Mouse (Mus musculus) lung, postnatal 36 days (tissue): ENCODE results near the gene Ift43.

Source experiments
- DNase-seq: peaks from one replicate; pipeline ENCODE4 v3.0.0; 2022; ENCODE audit warnings: mixed read lengths

Ift43 gene

DNA sequence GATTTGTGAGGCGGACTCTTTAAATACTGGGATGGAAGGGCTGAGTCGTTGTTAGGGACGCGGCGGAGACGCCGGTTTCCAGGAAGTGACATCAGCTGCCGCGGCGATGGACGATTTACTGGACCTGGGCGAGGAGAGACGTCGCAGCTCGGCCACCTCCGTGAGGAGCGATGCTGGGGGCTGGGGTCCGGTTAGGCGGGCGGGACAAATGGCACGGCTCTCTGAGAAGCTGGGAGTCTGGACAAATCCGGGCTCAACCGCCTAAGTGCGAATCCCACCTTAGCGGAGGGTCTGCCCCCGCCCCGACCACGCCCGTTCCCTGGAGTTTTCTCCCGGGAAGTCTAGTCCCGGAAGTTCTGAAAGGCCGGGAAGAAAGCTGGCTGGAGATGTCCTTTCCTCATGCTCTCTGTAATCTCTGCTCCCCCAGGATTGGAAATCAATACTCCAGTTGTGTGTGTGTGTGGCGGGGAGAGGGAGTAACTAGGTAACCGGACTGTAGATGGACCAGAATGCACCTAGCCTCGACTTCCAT, at the start of gene Ift43:
Ift43 (plus strand) TSS at position 61 of the 532 bp plus-strand sequence.
- peak; percentile 92 for DNase-seq

DNA sequence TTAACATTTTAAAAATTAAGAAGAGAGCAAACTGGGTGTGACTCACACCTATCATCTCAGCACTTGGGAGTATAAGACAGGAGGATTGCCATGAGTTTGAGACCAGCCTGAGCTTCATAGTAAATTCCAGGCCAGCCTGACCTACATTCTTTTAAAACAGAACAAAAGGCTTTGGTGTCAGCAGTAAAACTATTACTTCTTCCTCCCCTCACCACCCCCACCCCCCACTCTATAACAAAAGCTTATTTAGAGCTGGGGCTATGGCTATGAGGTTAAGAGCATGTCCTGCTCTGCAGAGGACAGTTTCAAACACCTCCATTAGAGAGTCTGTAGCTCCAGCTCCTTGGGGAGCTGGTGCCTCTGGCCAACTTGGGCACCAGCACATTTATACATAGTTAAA, 46.8 kb upstream of the Ift43 start:
- no peak for DNase-seq

DNA sequence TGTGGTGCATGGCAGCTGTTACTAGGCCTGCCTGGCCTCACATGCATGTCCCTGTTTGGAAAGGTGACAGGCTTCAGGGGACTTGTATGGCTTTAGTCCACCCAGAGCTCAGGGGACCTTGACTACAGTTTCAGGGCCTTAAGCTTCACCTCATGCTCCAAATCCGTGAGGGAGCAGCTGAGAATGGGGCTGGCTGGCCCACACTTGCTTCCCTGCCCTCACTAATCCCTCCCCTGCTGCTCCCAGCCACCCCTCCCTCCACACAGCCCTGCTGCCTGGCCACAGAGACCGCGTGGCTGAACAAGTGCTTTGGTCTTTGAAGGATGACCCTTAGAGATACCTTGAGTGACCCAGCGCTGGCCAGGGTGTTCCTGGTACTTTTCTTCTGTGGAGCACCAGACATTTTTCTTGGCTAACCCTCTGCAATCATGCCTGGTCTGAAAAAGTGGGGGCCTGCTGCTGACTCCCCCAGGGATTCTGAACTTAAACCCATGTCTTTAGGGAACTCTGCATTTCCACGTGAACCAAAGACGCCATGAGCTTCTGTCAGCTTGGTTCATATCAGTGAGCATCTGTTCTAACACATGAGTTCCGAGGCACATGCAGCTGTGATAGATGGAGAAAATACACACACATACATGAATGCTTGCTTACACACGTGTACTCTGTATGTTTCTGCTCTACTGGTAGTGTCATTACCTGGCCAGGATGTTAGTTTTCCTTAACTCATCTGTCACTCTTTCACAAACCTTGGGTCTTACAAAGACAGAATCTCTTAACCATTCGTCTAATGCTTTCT, 45.8 kb upstream of the Ift43 start:
- DNase-seq = no peak

DNA sequence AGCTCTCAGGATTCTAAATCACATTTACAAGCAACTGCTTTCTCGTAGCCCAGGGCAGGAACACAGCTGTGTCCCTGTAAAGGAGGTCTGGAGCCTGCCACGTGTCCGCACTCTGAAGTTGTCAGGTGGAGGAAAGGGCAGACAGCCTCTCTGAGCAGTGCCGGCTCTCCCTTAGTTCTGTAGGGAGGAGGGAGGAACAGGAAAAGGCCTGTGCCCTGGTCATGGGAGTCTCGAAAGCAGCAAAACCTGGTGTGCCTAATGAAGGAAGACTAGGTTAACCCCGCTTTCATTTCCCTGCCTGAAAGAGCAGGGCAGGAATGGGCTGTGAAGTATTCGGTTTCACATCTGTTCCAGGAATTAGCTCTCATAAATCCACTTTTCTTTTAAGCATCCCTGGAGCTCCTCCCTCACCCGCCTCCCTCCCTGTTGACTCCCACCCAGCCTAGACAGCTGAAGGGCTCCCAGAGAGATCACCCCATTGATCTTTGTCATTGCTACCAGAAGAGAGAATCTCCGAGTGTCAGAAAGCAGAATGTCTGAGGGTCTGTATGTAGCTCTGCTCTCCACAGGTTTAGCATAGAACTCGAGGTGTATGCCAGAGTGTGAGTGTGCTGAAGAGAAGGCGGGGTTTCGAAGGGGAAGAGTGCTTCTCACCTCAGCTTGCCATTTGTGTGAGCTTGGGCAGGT, 45.0 kb upstream of the Ift43 start:
- DNase-seq = peak; percentile 25

DNA sequence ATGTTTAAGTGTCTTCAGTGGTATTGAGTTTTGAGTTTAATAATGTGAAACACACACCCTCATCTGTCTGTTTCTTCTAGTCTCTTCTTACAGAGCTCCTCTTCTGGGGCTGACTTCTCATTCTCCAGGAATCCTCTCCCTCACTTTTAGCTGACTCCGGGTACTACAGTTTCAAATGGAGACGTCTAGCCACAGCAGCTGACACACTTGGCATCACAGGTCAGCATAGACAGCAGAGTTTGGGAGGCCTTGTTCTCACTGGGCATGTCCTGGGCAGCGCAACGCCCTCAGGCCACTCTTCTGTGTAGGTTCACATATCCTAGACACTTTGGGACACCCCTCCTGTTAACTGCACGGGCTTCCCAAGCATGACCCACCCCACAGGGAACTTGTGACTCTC, 43.3 kb upstream of the Ift43 start:
- no peak for DNase-seq

DNA sequence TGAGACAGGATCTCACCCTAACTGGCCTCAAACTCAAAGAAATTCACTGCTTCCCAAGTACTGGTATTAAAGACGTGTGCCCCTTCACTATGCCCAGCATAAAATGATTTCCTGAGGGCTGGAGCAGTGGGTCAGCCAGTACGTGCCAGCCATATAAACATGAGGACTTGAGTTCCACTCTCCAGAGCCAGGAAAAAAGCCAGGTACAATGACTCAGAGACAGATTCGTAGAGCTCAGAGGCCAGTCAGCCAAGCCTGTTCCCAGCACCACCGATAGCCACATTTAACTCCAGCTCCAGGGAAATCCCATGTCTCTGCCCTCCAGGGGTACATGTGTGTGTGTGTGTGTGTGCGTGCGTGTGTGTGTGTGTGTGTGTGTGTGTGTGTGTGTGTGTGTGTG, 42.6 kb upstream of the Ift43 start:
- peak; percentile 15 for DNase-seq

DNA sequence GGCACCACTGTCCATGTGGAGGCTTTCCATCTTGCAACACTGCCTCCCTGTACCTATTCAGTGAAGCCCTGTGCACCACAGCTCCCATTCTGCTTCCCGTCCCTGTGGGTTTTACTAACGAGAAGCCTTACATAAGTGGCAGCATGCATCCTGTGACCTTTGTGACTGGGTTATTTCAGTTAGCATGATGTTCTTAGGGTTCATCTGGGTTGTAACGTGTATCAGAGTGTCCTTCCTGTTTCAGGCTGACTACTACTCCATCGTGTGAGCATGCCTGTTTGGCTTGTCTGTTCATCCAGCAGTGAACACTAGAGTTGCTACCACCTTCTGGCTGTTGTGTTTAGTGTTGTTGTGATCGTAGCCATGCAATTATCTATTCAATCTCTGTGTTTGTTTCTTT, 36.2 kb upstream of the Ift43 start:
- DNase-seq = peak; percentile 20

DNA sequence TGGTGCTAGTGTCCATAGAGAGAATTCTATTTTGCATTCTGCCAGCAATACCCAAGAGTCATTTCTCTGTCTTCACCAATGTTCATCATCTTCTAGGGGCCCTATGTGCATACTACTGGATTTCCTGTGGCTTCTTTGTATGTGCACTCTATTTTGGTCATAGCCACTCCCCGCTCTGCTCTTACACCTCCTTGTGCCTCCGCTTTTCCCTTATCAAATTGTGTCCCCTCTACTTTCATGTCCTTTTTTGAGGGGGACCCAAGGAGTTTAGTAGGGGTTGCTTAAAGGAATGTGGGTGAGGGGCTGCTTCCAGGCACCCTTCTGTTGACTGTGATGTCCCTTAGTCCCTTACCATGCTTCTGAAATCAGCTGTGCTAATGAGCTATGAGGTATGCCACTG, 35.6 kb upstream of the Ift43 start:
- DNase-seq = no peak

DNA sequence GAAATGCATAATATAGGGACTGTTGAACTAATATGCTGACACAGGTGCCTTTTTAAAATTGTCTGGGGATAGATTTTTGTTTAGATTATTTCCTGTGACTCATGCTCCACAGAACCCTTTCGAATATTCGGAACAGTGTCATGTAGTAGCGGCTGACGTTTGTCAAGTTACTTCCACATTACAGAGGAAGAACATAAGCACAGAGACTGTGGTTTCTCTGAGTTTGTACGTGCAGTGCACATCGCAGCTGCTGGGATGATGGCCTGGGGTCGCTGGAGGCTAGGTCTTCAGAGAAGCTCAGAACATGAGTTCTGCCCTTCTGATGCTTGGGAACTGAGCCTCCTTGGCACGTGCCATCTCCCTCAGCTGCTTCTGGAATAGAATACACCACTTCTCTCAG, 35.0 kb upstream of the Ift43 start:
- no peak for DNase-seq

DNA sequence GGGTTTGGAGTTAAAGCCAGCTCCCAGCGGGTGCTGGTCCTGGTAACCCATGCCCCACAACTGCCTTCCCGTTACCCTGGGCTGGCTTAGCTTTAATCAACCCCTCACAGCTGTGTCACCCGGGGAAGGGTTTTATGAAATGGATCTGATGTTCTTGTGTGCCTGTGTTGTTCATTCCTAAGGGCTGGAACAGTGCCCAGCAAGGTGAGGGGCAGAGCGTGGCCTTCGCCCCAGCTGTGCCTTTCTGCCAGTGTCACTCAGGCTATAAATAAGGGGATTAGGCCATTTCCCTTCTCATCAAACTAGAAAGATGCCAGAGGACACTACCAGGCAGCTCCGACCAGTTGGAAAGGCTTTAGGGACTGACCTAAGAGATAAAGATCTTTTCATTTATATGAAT, 32.5 kb upstream of the Ift43 start:
- DNase-seq = no peak

DNA sequence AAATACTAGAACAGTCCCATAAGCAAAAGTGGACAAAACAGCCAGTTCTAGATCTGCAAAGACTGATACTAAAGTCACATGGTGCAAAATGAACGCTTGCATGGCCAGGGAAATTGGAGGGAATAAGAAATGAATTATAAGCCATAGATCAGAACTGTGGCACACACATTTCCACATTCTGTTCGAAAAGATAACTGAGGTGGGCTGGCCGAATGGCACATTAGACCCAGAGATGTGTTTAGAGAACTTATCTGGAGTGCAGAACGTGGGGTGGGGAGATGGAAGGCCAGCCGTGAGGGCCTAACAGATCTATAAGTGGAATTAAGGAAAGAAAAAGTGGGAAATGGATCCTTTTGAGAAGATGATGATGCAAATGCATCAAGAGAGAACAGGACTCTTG, 30.9 kb upstream of the Ift43 start:
- DNase-seq = no peak

DNA sequence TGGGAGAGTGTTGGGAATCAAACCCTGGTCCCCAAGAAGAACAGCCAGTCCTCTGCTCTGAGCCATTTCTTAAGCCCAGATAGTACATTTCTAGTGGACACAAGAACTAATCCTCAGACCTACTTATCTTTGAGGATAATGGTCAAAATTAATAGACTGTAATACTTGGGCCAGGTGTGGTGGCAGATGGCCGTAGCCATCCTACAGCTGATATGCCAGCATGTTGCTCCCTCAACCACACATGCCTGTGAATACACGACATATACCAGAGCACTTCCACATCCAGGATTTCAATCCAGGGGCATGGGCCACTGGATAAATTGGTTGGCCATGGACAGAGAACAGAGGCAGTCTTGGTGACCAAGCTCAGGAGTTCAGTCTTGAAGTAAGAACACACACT, 27.0 kb upstream of the Ift43 start:
- no peak for DNase-seq

DNA sequence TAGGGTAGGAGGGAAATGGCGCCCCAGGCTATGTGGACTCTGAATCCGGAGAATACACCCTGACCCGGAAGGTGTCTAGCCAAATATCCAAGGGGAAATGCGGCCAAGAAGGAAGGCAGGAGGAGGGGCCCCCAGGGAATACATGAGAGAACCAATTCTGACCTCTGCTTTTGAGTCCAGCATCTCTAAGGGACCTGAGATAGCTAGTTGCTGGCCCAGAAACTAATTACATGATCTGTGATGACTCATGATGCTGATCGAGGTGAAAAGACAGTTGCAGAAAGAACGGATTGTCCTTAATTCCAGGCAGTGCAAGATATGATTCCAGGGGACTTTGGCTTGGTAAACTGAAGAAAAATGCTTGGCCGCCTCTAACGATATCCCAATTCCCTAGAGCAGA, 25.4 kb upstream of the Ift43 start:
- no peak for DNase-seq

DNA sequence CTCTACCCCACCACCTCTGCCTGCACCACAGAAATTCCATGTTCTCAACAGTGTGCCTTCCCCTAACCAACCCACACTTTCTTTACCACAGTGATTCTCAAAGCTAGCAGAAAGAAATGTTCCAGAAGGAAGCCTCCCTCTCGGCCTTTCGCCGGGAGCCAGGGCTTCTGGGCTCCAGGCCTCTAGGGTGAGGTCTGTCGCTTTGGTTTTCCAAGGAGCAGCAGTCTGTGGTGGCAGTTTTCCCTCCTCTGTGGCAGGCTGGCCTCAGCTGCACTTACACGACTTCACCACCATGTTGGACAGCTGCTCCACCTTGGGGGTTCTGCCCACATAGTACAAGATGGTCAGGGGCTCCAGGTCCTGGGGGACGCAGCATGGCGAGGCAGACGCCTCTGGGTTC, 24.8 kb upstream of the Ift43 start:
- DNase-seq = no peak

DNA sequence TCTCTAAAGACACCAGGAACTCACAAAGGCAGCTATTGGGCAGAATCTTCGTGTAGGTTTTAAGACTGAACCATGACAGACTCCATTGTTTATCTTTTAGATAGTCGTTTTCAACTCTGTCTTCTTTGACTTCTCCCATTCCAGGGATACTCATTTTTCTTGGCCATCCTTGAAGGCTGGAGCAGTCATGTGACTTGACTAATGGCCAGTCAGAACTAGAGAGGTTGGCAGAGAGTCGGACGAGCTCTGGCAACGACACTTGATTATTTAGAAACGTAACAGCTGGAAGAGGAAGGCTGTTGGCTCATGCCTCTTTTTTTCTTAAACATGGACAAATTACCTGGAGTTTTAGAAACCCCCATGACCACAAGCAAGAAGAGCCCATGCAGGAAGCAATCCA, 23.0 kb upstream of the Ift43 start:
- peak; percentile 42 for DNase-seq

DNA sequence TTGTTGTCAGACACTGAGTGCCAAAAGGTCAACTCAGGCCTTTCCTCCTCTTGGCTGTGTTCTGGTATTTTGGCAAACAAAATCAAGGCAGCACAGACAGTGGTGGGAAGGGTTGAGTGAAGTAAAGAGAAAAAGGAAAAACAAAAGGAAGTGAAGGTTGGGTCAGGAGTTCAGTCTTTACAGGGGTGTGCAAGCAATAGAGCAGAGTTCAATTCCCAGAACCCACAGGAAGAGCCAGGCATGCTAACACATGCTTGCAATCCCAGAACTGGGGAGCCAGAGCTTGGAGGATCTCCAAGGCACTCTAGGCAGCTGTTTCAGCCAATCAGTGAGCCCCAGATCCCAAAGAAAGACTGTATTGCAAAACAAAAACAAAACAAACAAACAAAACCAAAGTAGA, 17.5 kb upstream of the Ift43 start:
- DNase-seq = no peak

DNA sequence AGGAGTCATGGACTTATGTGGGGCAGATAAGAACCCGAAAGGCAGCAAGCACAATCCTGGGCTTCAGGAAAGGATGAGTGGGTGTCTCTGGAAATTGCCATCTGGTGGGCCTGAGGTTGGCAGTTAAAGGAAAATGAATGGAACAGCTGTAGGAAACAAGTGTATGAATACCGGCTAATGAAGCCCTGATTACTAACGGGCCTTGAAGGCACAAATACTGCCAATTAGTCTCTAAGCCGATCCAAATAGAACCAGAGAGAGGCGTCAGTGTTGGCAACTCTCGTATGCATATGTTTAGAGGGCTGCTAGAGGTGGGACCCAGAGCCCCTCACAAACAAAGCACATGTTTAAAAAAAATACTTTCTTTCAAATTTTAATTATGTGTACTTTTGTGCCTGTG, 10.9 kb upstream of the Ift43 start:
- no peak for DNase-seq

DNA sequence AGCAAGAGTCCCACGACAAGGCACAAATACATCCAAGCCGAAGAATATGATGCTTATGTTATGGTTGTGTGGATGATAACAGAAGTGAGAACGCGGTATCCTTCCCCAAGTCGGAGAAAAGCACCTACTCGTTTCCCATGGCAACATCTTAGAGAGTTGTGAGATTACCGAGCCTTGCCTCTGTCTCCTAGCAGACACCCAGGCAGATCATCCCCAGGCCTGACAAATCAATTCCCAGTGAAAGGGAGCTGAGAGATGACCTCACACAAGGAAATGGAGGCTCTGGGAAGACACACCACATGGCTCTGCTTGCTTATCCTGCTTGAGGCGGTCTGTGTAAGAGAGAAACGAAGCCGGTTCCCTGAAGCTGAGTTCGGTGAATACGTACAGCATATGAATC, 7.7 kb upstream of the Ift43 start:
- no peak for DNase-seq

DNA sequence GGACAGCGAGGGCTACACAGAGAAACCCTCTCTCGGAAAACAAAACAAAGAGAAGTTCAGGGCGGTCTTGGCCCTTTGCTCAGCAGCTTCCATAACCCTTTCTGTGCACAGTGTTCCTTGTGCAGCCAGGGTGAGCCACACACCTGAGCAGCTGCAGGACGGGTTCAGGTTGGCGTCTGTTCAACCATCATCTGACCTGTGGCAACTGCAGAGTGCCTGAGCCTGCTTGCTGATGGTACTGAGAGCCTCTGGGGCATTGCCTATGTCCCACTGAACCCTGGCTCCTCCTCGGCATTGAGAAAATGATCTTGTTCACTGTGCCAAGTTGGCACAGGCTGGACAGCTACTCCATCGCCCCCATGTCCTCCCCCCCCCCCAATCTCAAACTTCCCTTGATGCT, 7.0 kb upstream of the Ift43 start:
- no peak for DNase-seq

DNA sequence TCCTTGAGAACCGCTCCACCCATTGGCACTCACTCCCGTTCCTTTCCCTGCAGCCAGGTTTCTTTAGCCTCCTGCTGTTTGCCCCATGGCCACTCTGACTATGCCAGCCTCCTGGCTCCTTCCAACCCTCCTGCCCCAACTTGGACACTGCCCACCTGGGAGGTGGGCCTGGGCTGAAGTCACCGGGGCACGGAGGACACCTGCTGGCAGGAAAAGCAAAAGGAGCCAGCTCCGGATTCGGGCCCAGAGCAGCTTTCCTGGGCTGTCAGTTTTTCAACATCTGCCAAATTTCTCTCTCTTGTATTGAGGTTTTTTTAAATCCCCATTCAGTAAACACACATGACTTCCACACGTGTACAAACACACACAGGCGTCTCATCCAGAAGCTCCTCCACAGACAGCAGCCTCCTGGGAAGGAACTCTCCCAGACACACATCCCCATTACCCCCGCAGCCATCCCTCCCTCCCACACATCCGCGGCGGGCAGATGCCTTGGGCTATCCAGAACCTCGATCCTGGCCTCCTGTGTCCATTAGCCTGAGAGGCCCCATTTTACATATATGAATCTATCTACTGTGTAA, 5.9 kb upstream of the Ift43 start:
- peak; percentile 47 for DNase-seq

DNA sequence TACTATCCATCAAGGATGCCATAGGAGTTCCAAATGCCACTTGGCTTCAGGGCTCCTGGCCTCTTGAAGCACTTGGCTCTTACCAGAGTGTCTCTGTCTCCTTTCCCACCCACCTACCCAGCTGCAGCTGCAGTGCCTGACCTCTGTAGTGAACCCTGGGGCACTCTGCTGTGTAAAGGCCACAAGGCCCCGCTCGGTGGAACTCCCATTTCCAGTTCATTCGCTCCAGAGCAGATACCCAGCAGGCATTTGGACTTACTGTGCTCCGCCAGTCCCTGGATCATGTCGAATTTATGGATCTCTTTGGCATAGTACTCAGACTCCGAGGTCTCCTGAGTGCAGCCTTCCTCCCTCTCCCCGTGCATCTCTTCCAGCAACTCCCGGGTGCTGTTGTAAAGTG, 5.0 kb upstream of the Ift43 start:
- DNase-seq = no peak

DNA sequence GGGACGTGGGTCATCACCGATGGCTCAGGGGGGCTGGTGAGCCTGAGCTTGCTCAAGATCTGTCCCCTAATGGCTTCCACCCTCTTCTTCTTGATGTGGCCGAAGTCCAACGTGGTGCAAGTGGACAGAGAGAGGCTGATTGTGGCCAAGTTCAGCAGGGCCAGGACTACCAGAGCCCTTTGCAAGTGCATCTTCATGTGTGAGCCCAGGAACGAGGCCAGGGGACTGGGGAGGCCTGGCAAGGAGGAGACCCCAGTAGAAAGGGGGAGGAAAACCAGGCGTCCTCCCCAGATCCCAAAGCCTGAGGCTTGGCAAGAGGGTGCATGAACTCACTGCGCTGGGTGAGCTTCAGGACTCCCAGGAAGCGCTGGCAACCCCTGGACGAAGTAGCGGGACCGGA, 4.6 kb upstream of the Ift43 start:
- no peak for DNase-seq

DNA sequence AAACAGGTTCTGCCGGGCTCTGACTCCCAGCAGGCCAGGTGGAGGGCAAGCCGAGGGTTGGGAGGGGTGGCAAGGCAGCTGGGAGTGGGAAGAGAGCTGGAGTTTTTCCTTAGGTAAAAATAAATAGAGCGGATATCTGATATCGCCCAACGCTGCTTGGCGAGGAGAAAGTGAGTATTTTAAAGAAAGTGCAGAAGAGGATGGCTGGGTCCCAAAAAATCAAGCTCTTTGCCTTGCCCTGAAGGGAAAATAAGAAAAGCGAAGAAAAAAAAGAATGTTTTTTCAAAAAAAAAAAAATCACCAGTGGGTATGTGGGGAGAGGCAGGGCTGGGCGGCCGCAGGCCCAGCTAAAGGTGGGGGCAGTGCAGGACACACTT, 4.2 kb upstream of the Ift43 start:
- DNase-seq = no peak

DNA sequence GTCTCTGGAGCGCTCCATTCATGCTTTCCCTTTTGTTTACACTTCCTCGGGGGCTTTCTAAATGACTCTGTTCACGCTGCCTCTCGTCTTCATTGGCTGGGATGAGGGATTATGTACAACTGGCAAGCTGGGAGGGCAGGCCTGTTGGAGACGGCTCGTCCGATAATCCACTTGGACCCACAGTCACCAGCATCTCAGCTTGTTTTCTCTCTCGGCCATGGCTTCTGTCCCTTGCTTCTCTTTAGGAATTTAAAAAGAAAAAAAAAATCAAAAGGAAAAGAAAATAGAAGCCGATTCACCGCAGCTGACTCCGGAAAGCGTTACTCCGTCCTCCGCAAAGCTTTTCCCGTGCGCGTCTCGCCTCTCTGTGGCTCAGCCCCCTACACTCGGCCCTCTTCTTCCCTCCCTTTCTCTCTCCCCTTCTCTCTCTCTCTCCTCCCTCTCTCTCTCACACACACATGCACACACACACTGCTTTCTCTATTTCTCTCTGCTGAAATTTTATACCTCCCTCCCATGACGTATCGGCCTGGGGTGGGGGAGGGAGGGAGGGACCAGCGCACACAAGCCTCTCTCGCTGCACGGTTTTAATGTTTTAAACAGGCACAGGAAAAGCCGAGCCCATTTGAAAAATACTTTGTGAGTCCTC, 3.7 kb upstream of the Ift43 start, which contains the start of gene Tgfb3:
Tgfb3 (minus strand) TSS at position 489 of the 649 bp plus-strand sequence.
- peak; percentile 64 for DNase-seq
